Mouse (Mus musculus) cerebellum, adult 2 months (tissue): ENCODE results near the gene Cited4. TPM values are rescaled to one million over a fixed set of nuclear protein-coding genes. Genes with fewer than 3 reads are reported as not detected.

ENCODE experiments used
- DNase-seq, 2 experiments: peaks; one replicate each; pipeline ENCODE4 v3.0.0; 2021
- H3K27ac ChIP-seq: fragments of 200-500 bp; 2 replicates; pipeline ENCODE4 v1.5.1; 2012; ENCODE audit warnings: low read length, control low read depth, inconsistent platforms; ENCODE audit not compliant: insufficient read depth
- H3K27me3 ChIP-seq: fragments of 200-500 bp; 2 replicates; pipeline ENCODE4 v1.6.1; 2012; ENCODE audit warnings: inconsistent platforms, mild to moderate bottlenecking, low read length, moderate library complexity; ENCODE audit not compliant: control insufficient read depth, insufficient read depth
- H3K4me1 ChIP-seq: fragments of 200-500 bp; 2 replicates; pipeline ENCODE4 v1.6.1; 2011; ENCODE audit warnings: low read length; ENCODE audit not compliant: control insufficient read depth, insufficient read depth
- H3K4me3 ChIP-seq: fragments of 200-500 bp; replicated peaks from 2 replicates; pipeline ENCODE3; 2011; ENCODE audit warnings: mild to moderate bottlenecking, low read depth, low read length, control low read depth; ENCODE audit not compliant: insufficient read depth
- CTCF ChIP-seq: fragments of 200-500 bp; IDR thresholded peaks from 2 replicates; pipeline ENCODE4 v1.5.1; 2011; ENCODE audit warnings: low read depth, mild to moderate bottlenecking, control low read depth, low read length, moderate library complexity, borderline replicate concordance; ENCODE audit not compliant: insufficient read depth
- POLR2A ChIP-seq: fragments of 200-500 bp; IDR thresholded peaks from 2 replicates; pipeline ENCODE4 v1.6.1; 2011; ENCODE audit warnings: low read length, control low read depth, borderline replicate concordance; ENCODE audit not compliant: insufficient read depth
- WGBS: fragments of 180-500 bp; shearing (Covaris S2); methylation state at CpG from one replicate; pipeline ENCODE4 v1.1.7; 2018; 5-methylcytosine and 5-hydroxymethylcytosine counted together
- polyA plus RNA-seq: library from polyadenylated mRNA; depleted of rRNA; stranded (reverse); fragments of >200 nt; gene quantifications from 2 replicates; pipeline ENCODE4 v1.2.3, GENCODE M21; 2012

Cited4 gene
- polyA plus RNA-seq, 1 experiment = 9.3 TPM

DNA sequence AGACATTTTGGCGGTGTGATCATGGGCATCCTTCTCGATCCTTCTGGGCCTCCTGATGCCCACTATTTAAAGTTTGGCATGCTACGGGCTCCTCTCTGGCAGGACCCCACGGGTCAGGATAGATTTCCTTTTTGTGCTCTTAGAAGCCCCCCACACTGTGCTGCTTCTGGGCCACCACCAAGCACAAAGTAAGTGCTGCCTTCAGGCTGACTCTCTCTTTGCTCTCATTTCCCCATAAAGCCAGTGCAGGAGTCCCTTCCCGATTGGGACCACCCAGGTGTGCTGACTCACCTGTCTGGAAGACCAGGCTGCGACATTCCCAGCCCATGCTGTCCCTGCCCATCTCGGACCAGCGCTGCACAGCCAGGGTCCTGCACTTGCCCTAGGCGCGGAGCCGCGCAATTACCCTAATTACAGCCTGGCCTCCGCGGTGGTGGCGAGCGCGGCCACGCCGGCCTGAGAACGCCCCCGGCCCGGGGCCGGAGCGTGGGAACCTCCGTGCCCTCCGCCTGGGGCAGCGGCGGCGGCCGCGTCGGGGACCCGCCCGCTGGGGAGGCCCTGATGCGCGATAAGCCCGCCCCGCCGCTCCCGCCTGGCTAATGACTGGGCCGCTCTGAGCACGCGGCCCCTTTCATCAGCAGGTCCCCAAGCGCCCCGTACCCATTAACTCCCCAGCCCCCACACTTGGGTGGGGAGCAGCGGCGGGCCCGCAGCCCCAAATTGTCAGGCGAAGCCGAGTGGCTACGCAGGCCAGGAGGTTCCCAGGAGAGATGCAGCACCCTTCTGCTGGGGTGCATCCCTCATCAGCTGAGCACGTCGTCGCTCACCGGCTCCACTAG is 16.8 kb upstream of the Cited4 start:
- DNase-seq = peak; percentile 67 to 73
- TF ChIP-seq CTCF (no peak), POLR2A (peak; percentile 14; the same call in 1 of the 2 replicates)
- Histone ChIP-seq H3K27ac (peak overlapping the region; percentile 8; the same call in 1 of the 2 replicates), H3K4me1 (peaks cover 13% of the 10 kb centered on the region; the same call in 1 of the 2 replicates), H3K4me3 (peak overlapping the region; percentile 63), H3K27me3 (no peaks in the 10 kb centered on the region)
- WGBS = 4% methylated on average over 55 of the region's 55 CpGs

DNA sequence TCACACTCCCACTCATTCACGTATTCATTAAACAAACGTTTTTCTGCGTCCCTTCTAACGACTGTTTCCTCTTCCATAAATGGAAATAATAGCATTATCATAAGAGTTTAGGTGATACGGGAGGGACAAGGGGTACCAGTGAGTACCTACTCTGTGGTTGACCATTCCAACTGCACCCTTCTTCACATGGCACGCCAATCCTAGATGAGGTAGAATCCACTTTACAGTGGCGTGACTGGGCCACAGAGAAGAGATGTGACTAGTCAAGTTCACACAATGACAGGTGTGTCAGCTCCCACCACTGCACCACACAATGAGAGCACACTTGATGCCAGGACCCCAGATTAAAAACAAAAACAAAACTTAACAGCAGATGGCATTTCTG is 16.2 kb upstream of the Cited4 start:
- H3K4me1 ChIP-seq = peaks cover 13% of the 10 kb centered on the region; the same call in 1 of the 2 replicates
- WGBS = 31% methylated on average over 7 of the region's 7 CpGs
- H3K27me3 ChIP-seq = no peaks in the 10 kb centered on the region
- DNase-seq = peak in 1 of 2 experiments; percentile 35
- H3K4me3 ChIP-seq = peak overlapping the region; percentile 63
- no peak for TF ChIP-seq POLR2A
- no peak for TF ChIP-seq CTCF
- H3K27ac ChIP-seq = no peak overlapping the region

DNA sequence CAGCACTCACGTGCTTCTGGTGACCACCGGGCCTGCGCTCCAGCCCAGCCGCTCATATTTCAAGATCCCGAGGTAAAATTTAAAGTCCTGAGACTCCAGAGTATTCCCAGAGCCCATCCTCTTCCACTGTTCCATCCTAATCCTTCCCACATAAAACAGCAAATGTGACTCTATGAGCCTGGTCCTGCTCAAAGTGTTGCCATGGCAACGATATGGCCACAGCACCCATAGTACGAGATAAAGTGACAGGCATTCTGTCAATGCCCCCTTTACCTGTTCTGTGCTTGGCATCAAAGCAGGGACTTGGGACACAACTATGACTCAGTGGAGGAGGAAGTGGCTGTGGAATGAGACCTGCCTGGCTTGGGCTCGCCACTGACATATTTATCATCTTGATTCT is 10.5 kb upstream of the Cited4 start:
- no peak for DNase-seq
- H3K27me3 ChIP-seq = no peaks in the 10 kb centered on the region
- H3K27ac ChIP-seq = no peak overlapping the region
- TF ChIP-seq POLR2A (no peak), CTCF (no peak)
- H3K4me1 ChIP-seq = no peaks in the 10 kb centered on the region
- 81% methylated on average over 8 of the region's 8 CpGs for WGBS
- H3K4me3 ChIP-seq = no peak overlapping the region

DNA sequence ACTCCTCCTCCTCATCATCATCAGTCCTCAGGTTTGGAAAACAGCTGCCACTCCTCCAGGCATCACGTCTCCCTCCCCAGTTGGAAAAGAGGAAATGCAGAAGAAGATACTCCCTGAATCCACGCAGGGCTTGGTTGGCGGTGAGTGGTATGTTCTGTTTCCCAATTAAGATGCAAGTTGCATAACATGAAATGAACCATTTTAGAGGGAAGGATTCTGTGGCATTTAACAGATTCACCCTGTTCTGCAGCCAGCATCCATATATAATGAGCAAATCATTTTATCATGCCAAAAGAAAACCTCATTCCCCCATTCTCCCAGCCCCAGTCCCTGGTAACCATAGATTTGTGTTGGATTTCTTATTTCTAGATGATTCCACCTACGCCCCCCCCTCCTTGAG is 5.9 kb upstream of the Cited4 start:
- Histone ChIP-seq H3K27me3 (no peaks in the 10 kb centered on the region), H3K4me1 (no peaks in the 10 kb centered on the region), H3K27ac (no peak overlapping the region), H3K4me3 (no peak overlapping the region)
- no peak for DNase-seq
- TF ChIP-seq CTCF = no peak
- TF ChIP-seq POLR2A = no peak
- 88% methylated on average over 4 of the region's 4 CpGs for WGBS

DNA sequence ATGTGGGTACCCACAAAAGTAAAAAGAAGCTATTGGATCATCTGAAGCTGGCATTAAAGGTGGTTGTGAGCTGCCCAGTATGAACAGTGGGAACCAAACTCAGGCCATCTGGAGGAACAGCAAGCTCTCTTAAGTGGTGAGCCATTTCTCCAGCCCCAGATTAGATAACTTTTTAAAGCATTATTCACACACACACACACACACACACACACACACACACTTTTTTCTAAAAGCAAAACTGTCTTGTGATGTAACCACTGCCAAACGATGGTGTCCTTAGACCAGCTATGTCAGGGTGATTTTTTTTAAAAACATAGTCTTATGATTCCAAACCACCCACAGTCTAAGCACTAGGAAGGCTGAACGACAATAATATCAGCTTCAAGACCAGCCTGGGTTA is 1.8 kb upstream of the Cited4 start:
- DNase-seq = no peak
- H3K27ac ChIP-seq = no peak overlapping the region
- no peak overlapping the region for H3K4me3 ChIP-seq
- peaks cover 5% of the 10 kb centered on the region; the same call in 1 of the 2 replicates for H3K4me1 ChIP-seq
- no peaks in the 10 kb centered on the region for H3K27me3 ChIP-seq
- 66% methylated on average over 2 of the region's 2 CpGs for WGBS
- TF ChIP-seq POLR2A (no peak), CTCF (no peak)

DNA sequence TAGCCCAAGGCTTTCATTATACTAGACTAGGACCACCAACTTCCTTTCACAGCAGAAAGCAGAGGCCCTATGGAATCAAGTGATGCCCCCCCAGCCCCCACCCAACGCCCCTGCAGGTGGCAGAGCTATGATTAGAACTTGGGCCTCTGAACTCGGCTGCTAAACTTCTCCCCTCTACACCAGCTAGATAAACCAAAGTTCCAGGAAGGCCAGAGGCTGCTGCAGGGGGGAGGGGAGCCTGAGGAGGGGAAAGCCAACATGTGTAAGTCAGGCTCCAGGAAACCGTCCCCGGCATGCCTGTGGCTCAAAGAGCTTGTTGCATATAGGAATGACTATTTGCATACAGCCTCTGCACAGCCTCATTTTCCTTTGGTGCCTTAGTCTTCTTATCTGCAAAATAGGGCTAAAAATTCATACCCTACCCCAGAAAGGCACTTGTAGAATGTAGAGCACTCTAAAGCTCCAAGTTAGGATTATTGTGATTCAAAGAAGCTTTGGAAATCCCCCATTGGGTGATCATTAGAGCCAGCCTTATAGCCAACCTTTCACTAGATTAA is 1.1 kb upstream of the Cited4 start:
- Histone ChIP-seq H3K27ac (no peak overlapping the region), H3K27me3 (no peaks in the 10 kb centered on the region), H3K4me1 (peaks cover 5% of the 10 kb centered on the region; the same call in 1 of the 2 replicates), H3K4me3 (no peak overlapping the region)
- no peak for DNase-seq
- TF ChIP-seq POLR2A (no peak), CTCF (no peak)
- 79% methylated on average over 4 of the region's 4 CpGs for WGBS

DNA sequence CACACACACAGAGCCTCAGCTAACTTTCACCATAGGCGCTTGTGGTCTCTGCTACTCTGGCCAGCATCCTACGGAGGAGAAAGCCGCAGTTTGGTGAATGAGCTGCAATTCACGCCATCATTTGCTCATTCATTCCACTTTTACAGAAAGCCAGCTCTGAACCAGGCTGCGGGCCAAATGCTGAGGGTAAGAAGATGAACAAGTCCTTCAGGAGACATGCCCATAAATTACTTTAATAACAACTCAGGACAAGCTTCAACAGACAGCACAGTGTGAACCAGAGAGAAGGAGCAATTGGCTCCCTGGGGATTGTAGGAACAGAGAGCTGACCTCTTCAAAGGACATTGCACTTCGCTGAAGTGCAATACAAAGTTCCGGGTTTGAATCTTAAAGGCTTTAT is 590 bp upstream of the Cited4 start:
- Histone ChIP-seq H3K4me1 (peaks cover 5% of the 10 kb centered on the region; the same call in 1 of the 2 replicates), H3K27me3 (no peaks in the 10 kb centered on the region), H3K4me3 (no peak overlapping the region), H3K27ac (no peak overlapping the region)
- 82% methylated on average over 7 of the region's 7 CpGs for WGBS
- TF ChIP-seq POLR2A (no peak), CTCF (no peak)
- DNase-seq = peak in 1 of 2 experiments; percentile 24

DNA sequence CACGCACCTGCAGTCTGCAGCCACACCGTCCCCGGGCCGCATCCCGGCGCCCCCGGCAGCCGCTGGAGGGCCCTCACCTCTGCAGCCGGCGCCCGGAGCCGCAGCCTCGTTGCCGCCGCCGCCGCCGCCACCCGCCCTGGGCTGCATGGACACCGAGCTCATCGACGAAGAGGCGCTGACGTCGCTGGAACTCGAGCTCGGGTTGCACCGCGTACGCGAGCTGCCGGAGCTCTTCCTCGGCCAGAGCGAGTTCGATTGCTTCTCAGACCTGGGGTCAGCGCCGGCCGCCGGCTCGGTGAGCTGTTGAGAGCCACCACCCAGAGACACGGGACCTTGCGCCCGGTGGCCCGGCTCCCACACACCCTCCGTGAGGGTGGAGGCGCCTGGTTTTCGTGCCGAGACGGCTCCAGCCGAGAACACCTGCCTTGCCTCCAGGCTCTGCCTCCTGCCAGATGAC is 701 bp downstream of the Cited4 start:
- TF ChIP-seq CTCF (no peak), POLR2A (no peak)
- DNase-seq = peak; percentile 69 to 77
- Histone ChIP-seq H3K4me3 (peak overlapping the region; percentile 73), H3K27me3 (no peaks in the 10 kb centered on the region), H3K4me1 (peaks cover 5% of the 10 kb centered on the region; the same call in 1 of the 2 replicates), H3K27ac (peak overlapping the region; percentile 73)
- under 1% methylated on average over 50 of the region's 50 CpGs for WGBS
